Mouse (Mus musculus) cerebellum, adult 2 months (tissue): Measurements from ENCODE around the gene Gm8206. TPM values are rescaled to one million over a fixed set of nuclear protein-coding genes. Genes with fewer than 3 reads are reported as not detected.
A peak's percentile ranks its signal among the peaks of the same experiment; 100 is the strongest.
"Not testable (repeated sequence)": the region's sequence is repeated elsewhere in the genome, so short reads cannot be mapped to it uniquely, and the experiment has no call there.

Experiments used
- DNase-seq, 2 experiments: peaks; one replicate each; pipeline ENCODE4 v3.0.0; 2021
- H3K27ac ChIP-seq: fragments of 200-500 bp; 2 replicates; pipeline ENCODE4 v1.5.1; 2012; ENCODE audit warnings: low read length, control low read depth, inconsistent platforms; ENCODE audit not compliant: insufficient read depth
- H3K27me3 ChIP-seq: fragments of 200-500 bp; 2 replicates; pipeline ENCODE4 v1.6.1; 2012; ENCODE audit warnings: inconsistent platforms, mild to moderate bottlenecking, low read length, moderate library complexity; ENCODE audit not compliant: control insufficient read depth, insufficient read depth
- H3K4me1 ChIP-seq: fragments of 200-500 bp; 2 replicates; pipeline ENCODE4 v1.6.1; 2011; ENCODE audit warnings: low read length; ENCODE audit not compliant: control insufficient read depth, insufficient read depth
- H3K4me3 ChIP-seq: fragments of 200-500 bp; replicated peaks from 2 replicates; pipeline ENCODE3; 2011; ENCODE audit warnings: mild to moderate bottlenecking, low read depth, low read length, control low read depth; ENCODE audit not compliant: insufficient read depth
- WGBS: fragments of 180-500 bp; shearing (Covaris S2); methylation state at CpG from one replicate; pipeline ENCODE4 v1.1.7; 2018; 5-methylcytosine and 5-hydroxymethylcytosine counted together
- polyA plus RNA-seq: library from polyadenylated mRNA; depleted of rRNA; stranded (reverse); fragments of >200 nt; gene quantifications from 2 replicates; pipeline ENCODE4 v1.2.3, GENCODE M21; 2012; rRNA removed

The Gm8206 gene
- 0.57 and 1.0 TPM in 2 replicates for polyA plus RNA-seq

DNA sequence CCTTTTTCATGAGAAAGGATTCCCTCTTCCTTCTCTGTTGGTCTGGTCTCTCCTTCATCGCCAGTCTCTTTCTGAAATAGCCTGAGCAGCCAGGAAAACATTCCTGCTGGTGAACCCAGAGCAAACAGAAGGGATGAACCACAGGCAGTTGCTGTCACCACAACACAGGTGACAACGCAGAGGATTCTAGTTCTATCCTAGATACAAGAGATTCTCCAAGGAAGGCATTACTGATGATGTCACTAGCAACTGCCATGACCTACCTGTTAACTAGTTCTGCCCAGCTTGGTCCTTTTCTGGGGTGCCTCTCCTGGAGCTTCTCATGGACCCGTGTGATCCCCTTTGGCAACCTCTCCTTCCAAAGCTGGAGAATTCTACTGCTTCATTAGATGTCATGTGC, at the start of gene Gm8206:
Gm8206 (minus strand) TSS at position 101 of the 400 bp plus-strand sequence.
- H3K27ac ChIP-seq, DNase-seq, H3K27me3 ChIP-seq, H3K4me1 ChIP-seq, H3K4me3 ChIP-seq: not testable (repeated sequence)
- 88% methylated on average over 3 of the region's 3 CpGs for WGBS

DNA sequence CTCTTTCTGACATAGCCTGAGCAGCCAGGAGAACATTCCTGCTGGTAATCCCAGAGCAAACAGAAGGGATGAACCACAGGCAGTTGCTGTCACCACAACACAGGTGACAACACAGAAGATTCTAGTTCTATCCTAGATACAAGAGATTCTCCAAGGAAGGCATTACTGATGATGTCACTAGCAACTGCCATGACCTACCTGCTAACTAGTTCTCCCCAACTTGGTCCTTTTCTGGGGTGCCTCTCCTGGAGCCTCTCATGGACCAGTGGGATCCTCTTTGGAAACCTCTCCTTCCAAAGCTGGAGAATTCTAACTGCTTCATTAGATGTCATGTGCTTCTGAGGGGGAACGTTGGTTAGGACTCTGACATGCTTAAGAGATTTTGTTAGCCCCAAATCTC, 32.0 kb upstream of the Gm8206 start, which contains the start of gene Gm3476:
Gm3476 (minus strand) TSS at position 101 of the 400 bp plus-strand sequence.
- H3K4me3 ChIP-seq, H3K4me1 ChIP-seq, H3K27me3 ChIP-seq, H3K27ac ChIP-seq, DNase-seq: not testable (repeated sequence)
- no CpG with 5 or more reads among the region's 1 CpGs for WGBS

DNA sequence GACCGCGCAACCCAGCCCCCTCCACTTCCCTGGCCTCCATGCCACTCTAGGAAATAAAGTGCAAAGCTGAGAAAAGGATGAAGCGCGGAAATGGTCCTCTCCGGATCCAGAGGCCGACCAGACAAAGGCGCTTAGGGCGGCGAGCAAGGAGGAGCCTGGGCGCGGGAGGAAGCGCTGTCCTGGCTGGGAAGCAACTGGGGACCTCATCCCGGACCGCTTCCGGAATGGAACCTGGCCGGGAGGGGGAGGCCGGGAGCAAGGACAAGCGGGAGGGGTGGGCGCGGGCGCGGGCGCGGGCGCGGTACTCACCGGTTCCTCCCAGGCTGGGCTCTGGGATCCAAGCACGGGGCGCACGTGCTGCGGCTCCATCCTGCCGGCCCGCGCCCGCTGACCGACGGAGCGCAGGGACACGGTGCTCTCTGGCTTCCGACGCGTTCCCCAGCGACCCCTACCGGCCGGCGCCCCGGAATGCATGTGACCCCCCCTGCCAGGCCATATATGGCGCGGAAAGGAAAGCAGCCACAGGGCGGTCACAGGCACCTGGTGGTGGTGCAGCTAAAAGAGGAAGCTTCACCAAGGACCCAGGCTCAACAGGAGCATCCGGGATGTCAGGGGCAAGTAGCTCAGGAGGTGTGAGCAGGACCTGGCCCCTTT, 14.7 kb upstream of the Gm8206 start, which contains the start of gene Gm3468:
Gm3468 (minus strand) TSS at position 394 of the 654 bp plus-strand sequence.
- peak; percentile 16 to 48 for DNase-seq
- H3K27ac ChIP-seq, H3K4me3 ChIP-seq, H3K27me3 ChIP-seq, H3K4me1 ChIP-seq: not testable (repeated sequence)
- 6% methylated on average over 46 of the region's 51 CpGs for WGBS

DNA sequence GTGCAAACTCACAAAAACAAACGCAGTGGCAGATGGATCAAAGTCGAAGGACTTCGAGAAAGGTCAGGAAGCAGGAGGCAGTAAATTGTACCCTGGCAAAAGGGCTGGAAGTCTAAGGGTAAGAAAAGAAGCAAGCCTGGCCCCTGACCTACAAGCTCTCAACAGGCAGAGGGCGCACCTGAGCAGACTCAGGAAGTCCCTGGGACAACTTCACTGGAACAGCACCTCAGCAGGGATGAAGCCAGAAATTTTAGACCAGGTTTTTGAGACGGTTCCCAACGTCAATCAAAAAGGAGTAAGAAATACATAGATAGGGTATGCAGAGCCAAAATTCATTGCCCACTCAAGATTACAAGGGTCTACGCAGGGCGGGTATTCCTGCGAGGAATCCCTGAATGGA, 13.8 kb upstream of the Gm8206 start:
- H3K4me1 ChIP-seq, H3K27me3 ChIP-seq, H3K4me3 ChIP-seq, H3K27ac ChIP-seq: not testable (repeated sequence)
- peak in 1 of 2 experiments; percentile 5 for DNase-seq
- 7% methylated on average over 9 of the region's 9 CpGs for WGBS

DNA sequence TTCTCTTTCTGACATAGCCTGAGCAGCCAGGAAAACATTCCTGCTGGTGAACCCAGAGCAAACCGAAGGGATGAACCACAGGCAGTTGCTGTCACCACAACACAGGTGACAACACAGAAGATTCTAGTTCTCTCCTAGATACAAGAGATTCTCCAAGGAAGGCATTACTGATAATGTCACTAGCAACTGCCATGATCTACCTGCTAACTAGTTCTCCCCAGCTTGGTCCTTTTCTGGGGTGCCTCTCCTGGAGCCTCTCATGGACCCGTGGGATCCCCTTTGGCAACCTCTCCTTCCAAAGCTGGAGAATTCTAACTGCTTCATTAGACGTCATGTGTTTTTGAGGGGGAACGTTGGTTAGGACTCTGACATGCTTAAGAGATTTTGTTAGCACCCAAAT, 35.6 kb downstream of the Gm8206 start, which contains the start of gene Gm6337:
Gm6337 (minus strand) TSS at position 101 of the 400 bp plus-strand sequence.
- H3K4me3 ChIP-seq, DNase-seq, H3K27ac ChIP-seq, H3K4me1 ChIP-seq, H3K27me3 ChIP-seq: not testable (repeated sequence)
- 76% methylated on average over 4 of the region's 4 CpGs for WGBS

DNA sequence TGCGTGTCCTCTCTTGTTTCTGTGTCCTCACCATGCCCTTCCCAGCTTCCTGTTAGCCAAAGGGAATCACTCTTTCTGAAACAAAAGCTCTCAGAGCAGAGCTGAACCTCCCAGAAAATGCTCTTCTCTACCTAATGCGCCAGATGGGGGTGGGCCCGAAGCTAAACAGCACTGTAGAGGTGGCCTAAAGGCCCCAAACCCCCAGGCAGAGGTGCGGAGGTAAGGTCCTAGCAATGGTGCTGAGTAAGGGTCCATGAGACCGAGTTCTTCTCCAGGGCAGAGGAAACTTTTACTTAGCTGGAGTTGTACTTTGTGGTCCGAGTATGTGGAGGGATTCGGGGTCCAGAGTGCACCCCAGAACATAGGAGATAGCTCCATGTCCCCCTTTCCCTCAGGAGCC, 106.6 kb downstream of the Gm8206 start:
- WGBS: 85% methylated on average over 7 of the region's 7 CpGs
- not testable (repeated sequence) for H3K27me3 ChIP-seq, H3K27ac ChIP-seq, DNase-seq, H3K4me1 ChIP-seq, H3K4me3 ChIP-seq

DNA sequence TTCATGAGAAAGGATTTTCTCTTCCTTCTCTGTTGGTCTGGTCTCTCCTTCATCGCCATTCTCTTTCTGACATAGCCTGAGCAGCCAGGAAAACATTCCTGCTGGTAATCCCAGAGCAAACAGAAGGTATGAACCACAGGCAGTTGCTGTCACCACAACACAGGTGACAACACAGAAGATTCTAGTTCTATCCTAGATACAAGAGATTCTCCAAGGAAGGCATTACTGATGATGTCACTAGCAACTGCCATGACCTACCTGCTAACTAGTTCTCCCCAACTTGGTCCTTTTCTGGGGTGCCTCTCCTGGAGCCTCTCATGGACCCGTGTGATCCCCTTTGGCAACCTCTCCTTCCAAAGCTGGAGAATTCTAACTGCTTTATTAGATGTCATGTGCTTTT, 114.7 kb downstream of the Gm8206 start, which contains the start of gene Gm3453:
Gm3453 (minus strand) TSS at position 101 of the 400 bp plus-strand sequence.
- 50% methylated on average over 2 of the region's 2 CpGs for WGBS
- not testable (repeated sequence) for H3K27me3 ChIP-seq, DNase-seq, H3K4me1 ChIP-seq, H3K27ac ChIP-seq, H3K4me3 ChIP-seq

Other genes with a start within 250 kb of the Gm8206 start
- gene Gm8237, start 213.6 kb downstream of the Gm8206 start, polyA plus RNA-seq: 0.65 and 0.80 TPM in 2 replicates
- gene Gm3248, start 132.2 kb downstream of the Gm8206 start, polyA plus RNA-seq: 2.2 and 2.9 TPM in 2 replicates
- gene Gm3453, start 114.8 kb downstream of the Gm8206 start, polyA plus RNA-seq: not detected in 2 replicates
- gene Gm6337, start 35.7 kb downstream of the Gm8206 start, polyA plus RNA-seq: not detected in 2 replicates
- 2.1 and 2.7 TPM in 2 replicates for gene Gm3468, start 14.7 kb upstream of the Gm8206 start, polyA plus RNA-seq
- gene Gm3476, start 31.9 kb upstream of the Gm8206 start, polyA plus RNA-seq: not detected in 2 replicates
- not detected in 2 replicates for gene Gm21560, start 125.3 kb upstream of the Gm8206 start, polyA plus RNA-seq
- 0.32 and 0.33 TPM in 2 replicates for gene Gm3411, start 193.3 kb upstream of the Gm8206 start, polyA plus RNA-seq
- not detected in 2 replicates for gene Gm21103, start 210.9 kb upstream of the Gm8206 start, polyA plus RNA-seq
- not detected in 2 replicates for gene Gm3618, start 249.7 kb upstream of the Gm8206 start, polyA plus RNA-seq